Mouse (Mus musculus): ENCODE data around the gene Eif4b. TPM values are rescaled to one million over a fixed set of nuclear protein-coding genes. Genes with fewer than 3 reads are reported as not detected.

The Eif4b gene
- polyA plus RNA-seq, 1 experiment from 2014 or later, result 121 TPM

DNA sequence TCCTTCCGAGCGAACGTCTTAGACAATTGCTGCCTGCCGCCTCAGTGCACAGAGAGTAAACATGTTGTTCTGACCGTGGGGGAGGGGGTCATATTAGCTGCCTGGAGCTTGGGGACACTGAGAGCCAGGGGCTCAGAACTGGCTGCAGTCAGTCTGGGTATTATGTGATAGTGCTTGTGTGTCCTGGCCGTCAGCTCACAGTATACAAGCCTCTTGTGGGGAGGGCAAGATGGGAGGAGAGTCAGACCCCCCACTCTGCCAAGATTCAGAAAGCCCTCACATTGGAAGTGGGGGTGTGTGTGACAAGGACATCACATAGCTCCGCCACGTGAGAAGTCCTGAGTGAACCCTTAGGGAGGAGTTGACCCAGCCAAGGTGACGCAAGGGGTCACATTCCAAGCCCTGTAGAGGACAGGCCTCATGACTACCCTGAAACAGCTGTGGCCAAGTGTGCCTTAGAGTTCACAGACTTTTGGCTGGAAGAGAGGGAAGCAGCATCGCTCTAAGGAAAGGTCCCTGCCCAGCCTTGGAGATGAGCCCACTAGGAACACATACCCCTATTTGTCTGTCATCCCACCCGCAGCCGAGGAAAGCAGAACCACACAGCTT is 30.5 kb downstream of the Eif4b start:
- 18% methylated on average over 12 of the region's 12 CpGs for WGBS

DNA sequence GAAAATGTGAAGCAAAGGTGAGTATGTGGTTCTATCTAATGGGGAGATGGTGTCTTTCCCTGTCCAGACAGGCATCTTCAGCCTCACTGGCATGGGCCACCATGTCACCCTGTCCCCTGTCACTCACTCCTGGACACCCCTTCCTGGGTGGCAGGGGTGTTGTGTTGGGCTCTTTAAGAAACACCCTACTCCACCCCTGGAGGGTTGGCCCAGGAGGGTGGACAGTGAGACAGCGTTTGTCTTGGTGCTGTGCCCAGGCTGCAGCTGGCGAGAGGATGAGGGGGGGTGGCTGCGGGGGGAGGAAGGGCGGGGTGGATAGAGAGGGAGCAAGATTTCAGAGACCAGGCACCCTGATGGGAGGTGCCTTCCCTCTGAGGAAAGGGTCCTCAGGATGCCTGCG is 31.8 kb downstream of the Eif4b start:
- H3K4me1 ChIP-seq (replicated peaks), result peaks cover 88% of the 10 kb centered on the region
- no peaks in the 10 kb centered on the region for H3K9me3 ChIP-seq
- 67% methylated on average over 5 of the region's 5 CpGs for WGBS
- peak overlapping the region; percentile 68 for H3K4me2 ChIP-seq
- H3K4me3 ChIP-seq (replicated peaks), result no peak overlapping the region
- 0 out of 2 replicates have a peak overlapping the region, but pooled peaks have one; percentile 3 for H3K9ac ChIP-seq (replicated peaks)
- no peak for ATAC-seq (ENCODE audit: insufficient number of reproducible peaks, insufficient read depth, low FRiP score, low TSS enrichment, low read depth)
- H3K27me3 ChIP-seq, result peaks cover 22% of the 10 kb centered on the region
- H3K36me3 ChIP-seq, result peaks cover 22% of the 10 kb centered on the region
- peak overlapping the region; percentile 60 for H3K27ac ChIP-seq

More for the DNA sequence above, 30.5 kb downstream of the Eif4b start:
- H3K4me2 ChIP-seq, result peak overlapping the region; percentile 89
- H3K27me3 ChIP-seq, result peaks cover 22% of the 10 kb centered on the region
- peak overlapping the region; percentile 58 for H3K4me3 ChIP-seq (replicated peaks)
- H3K27ac ChIP-seq, result peak overlapping the region; percentile 93
- ATAC-seq (ENCODE audit: insufficient number of reproducible peaks, insufficient read depth, low FRiP score, low TSS enrichment, low read depth), result no peak
- H3K9me3 ChIP-seq, result no peaks in the 10 kb centered on the region
- peaks cover 10% of the 10 kb centered on the region; the same call in 1 of the 2 replicates for H3K36me3 ChIP-seq
- 0 out of 2 replicates have a peak overlapping the region, but pooled peaks have one; percentile 59 for H3K9ac ChIP-seq (replicated peaks)
- peaks cover 97% of the 10 kb centered on the region for H3K4me1 ChIP-seq (replicated peaks)

DNA sequence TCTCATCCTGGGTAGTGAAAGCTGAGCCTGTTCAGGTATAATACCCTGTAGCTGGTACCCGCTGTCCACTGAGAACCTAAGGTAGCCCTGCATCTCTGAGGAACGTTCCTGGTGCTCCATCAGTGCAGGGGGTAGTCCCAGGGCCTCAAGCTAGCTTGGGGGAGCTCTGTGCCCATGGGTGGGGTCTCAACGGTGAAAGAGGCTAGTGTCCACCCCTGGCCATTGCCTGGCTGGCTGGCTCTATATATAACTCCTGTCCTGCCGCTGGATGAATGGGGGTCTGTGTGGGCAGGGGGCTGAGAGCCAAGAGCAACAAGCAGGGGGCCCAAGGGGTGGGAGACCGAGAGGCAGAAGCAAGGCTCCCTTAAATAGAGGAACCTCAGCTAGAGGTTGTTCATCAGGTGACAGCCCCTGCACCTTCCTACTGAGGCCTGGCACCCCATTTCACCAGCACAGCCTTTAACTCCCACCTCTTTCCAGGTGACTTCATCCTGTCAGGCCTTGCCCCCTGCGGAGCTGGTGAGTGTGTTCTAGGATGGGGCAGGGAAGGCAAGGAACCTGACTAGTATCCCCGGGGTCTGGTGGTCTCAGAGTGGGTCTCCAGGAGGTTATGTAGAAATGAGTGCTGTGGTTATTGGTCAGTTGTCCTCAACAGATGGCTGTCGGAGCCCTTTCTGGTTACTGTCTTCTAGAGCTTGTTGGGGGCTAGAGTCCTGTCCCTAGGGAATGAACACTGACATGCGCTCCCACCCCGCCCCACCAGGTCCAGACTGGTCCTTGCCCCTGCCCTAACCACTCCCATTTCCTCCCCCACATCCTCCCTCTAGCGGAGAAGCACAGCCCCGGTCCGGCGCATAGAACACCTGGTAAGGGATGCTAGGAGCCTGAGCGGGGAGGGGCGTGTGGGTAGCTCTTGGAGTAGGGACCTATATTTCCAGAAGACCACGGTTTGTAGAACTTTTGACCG is 32.5 kb downstream of the Eif4b start:
- H3K36me3 ChIP-seq, result peaks cover 29% of the 10 kb centered on the region
- peaks cover 81% of the 10 kb centered on the region for H3K4me1 ChIP-seq (replicated peaks)
- ATAC-seq (ENCODE audit: insufficient number of reproducible peaks, insufficient read depth, low FRiP score, low TSS enrichment, low read depth), result no peak
- H3K27me3 ChIP-seq, result peaks cover 22% of the 10 kb centered on the region
- peak overlapping the region; percentile 41 for H3K4me3 ChIP-seq (replicated peaks)
- no peaks in the 10 kb centered on the region for H3K9me3 ChIP-seq
- H3K4me2 ChIP-seq, result peak overlapping the region; percentile 68
- 25% methylated on average over 18 of the region's 18 CpGs for WGBS
- peak overlapping the region; percentile 55; the same call in 1 of the 2 replicates for H3K9ac ChIP-seq (replicated peaks)
- H3K27ac ChIP-seq, result peak overlapping the region; percentile 73

DNA sequence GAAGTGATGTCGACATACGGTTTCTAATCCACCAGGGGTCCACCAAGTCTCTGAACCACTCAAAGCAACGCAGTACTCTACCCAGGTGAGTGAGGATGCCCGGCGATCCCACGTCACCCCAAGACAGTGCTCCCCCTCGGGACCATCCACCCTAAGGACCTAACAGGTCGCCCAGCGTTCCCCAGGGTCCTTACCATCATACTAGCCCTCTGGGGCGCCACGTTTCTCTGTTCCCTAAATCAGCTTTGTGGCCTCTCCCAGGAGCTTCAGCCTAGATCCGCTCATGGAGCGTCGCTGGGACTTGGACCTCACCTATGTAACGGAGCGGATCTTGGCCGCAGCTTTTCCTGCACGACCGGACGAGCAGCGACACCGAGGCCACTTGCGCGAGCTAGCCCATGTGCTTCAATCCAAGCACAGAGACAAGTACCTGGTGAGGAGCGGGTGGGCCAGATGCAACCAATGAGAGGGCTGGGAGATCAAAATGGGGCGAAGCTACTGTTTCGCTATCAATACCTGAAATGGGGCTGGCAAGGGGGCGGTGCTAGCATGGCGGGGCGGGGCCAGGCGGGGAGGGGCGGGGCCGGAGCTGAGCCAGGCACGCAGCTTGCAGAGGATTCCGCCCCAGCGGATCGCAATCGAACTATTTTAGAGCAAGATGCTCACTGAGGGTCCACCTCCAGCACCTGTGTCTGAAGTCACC is 33.3 kb downstream of the Eif4b start:
- Histone ChIP-seq H3K27ac (peak overlapping the region; percentile 56), H3K9me3 (no peaks in the 10 kb centered on the region), H3K4me3 (replicated peaks) (peak overlapping the region; percentile 41), H3K4me1 (replicated peaks) (peaks cover 72% of the 10 kb centered on the region), H3K36me3 (peaks cover 38% of the 10 kb centered on the region), H3K27me3 (peaks cover 22% of the 10 kb centered on the region), H3K4me2 (peak overlapping the region; percentile 68), H3K9ac (replicated peaks) (peak overlapping the region; percentile 55)
- no peak for ATAC-seq (ENCODE audit: insufficient number of reproducible peaks, insufficient read depth, low FRiP score, low TSS enrichment, low read depth)
- WGBS, result 7% methylated on average over 38 of the region's 38 CpGs

DNA sequence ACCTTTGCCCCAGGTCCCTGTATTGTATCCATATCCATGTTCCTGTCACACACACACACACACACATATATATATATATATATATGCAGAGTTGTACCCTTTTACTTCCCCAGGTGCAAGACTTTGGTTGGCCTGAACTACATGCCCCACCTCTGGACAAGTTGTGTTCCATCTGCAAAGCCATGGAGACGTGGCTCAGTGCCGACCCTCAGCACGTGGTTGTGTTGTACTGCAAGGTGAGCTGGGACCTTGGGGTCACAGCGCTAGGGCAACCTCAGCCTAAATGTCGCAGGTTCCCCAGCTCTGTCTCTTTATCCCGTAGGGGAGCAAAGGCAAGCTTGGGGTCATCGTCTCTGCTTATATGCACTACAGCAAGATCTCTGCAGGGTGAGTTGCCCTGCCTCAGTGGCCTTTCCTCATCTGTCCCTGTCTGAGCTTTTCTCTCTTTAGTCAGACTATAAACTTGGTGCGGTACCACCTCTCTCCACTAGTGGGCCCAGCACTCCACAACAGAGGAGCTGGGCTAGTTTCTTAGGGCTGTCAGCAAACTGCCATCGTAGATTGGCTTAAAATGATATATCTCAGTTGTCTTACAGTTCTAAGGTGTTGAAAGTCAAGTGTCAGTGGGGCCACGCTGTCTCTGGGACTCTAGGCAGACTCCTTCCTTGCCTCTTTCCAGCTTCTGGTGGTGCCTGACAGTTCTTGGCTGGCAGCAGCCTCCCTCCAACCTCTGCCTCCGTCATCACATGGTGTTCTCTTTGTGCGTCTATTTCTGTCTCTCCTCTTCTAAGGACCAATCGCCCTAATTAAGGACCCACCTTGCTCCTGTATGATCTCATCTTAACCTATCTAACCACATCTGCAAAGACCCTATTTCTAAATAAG is 34.4 kb downstream of the Eif4b start:
- H3K9ac ChIP-seq (replicated peaks), result no peak overlapping the region
- no peak for ATAC-seq (ENCODE audit: insufficient number of reproducible peaks, insufficient read depth, low FRiP score, low TSS enrichment, low read depth)
- peak overlapping the region; percentile 68 for H3K4me2 ChIP-seq
- H3K4me3 ChIP-seq (replicated peaks), result peak overlapping the region; percentile 41; the same call in 1 of the 2 replicates
- no peaks in the 10 kb centered on the region for H3K9me3 ChIP-seq
- H3K27ac ChIP-seq, result no peak overlapping the region
- WGBS, result 42% methylated on average over 13 of the region's 13 CpGs
- H3K27me3 ChIP-seq, result peaks cover 22% of the 10 kb centered on the region
- peaks cover 48% of the 10 kb centered on the region for H3K36me3 ChIP-seq
- peaks cover 62% of the 10 kb centered on the region for H3K4me1 ChIP-seq (replicated peaks)

DNA sequence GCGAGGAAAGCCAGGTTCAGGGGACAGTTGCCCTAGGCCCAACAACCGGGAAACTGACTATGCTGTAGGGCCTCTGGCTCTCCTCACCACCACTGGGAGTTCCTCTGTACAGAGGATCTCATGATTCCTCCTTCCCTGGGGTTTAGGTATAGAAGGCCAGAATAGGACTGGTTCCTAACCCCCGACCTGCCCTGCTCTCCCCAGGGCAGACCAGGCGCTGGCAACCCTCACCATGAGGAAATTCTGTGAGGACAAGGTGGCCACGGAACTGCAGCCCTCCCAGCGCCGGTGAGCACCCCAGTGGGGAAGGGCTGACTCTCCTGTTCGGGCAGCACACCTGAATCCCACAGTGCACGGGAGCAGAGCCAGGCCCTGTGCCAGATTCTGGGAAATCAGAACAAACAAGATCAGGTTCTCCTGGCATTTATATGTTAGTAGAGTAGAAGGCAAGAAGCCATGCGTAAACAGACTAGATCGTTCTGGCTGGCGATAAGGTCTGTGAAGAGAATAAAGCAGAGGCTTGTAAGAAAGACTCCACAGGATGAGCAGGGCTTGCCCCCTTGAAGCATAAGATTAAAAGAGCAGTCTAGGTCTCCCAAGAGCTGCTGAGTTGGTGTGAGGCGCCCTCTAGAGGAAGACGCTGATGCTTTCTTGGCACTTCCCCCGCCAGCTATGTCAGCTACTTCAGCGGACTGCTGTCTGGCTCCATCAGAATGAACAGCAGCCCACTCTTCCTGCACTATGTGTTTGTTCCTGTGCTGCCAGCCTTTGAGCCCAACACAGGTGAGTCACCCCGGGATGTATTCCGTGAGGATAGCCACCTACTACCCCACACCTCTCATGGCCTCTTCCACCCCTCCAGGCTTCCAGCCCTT is 35.3 kb downstream of the Eif4b start:
- 57% methylated on average over 18 of the region's 18 CpGs for WGBS
- H3K27me3 ChIP-seq, result peaks cover 22% of the 10 kb centered on the region
- peaks cover 56% of the 10 kb centered on the region for H3K36me3 ChIP-seq
- H3K9me3 ChIP-seq, result no peaks in the 10 kb centered on the region
- no peak for ATAC-seq (ENCODE audit: insufficient number of reproducible peaks, insufficient read depth, low FRiP score, low TSS enrichment, low read depth)
- H3K4me1 ChIP-seq (replicated peaks), result peaks cover 53% of the 10 kb centered on the region
- no peak overlapping the region; the same call in 1 of the 2 replicates for H3K9ac ChIP-seq (replicated peaks)
- H3K4me3 ChIP-seq (replicated peaks), result no peak overlapping the region
- H3K27ac ChIP-seq, result no peak overlapping the region
- H3K4me2 ChIP-seq, result 0 out of 2 replicates have a peak overlapping the region, but pooled peaks have one; percentile 7

DNA sequence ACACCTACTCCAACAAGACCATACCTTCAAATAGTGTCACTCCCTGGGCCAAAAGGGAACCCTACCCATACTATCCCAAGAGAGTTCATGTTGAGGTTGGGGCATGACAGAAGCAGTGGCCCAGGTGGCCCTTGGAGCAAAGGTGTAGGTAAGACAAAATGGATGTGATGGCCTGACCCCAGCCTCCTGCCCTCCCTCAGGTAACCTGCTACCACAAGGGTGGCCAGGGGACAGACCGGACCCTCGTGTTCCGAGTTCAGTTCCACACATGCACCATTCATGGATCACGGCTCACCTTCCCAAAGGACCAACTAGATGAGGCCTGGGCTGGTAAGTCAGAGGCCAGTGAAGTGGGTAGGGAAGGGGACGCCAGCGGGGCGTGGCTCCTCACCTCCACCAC is 36.7 kb downstream of the Eif4b start:
- no peak for ATAC-seq (ENCODE audit: insufficient number of reproducible peaks, insufficient read depth, low FRiP score, low TSS enrichment, low read depth)
- WGBS, result 95% methylated on average over 7 of the region's 7 CpGs
- H3K4me3 ChIP-seq (replicated peaks), result no peak overlapping the region
- H3K4me2 ChIP-seq, result no peak overlapping the region
- no peak overlapping the region for H3K9ac ChIP-seq (replicated peaks)
- peaks cover 39% of the 10 kb centered on the region for H3K4me1 ChIP-seq (replicated peaks)
- H3K27me3 ChIP-seq, result peaks cover 22% of the 10 kb centered on the region
- no peaks in the 10 kb centered on the region for H3K9me3 ChIP-seq
- H3K36me3 ChIP-seq, result peaks cover 68% of the 10 kb centered on the region
- H3K27ac ChIP-seq, result no peak overlapping the region

DNA sequence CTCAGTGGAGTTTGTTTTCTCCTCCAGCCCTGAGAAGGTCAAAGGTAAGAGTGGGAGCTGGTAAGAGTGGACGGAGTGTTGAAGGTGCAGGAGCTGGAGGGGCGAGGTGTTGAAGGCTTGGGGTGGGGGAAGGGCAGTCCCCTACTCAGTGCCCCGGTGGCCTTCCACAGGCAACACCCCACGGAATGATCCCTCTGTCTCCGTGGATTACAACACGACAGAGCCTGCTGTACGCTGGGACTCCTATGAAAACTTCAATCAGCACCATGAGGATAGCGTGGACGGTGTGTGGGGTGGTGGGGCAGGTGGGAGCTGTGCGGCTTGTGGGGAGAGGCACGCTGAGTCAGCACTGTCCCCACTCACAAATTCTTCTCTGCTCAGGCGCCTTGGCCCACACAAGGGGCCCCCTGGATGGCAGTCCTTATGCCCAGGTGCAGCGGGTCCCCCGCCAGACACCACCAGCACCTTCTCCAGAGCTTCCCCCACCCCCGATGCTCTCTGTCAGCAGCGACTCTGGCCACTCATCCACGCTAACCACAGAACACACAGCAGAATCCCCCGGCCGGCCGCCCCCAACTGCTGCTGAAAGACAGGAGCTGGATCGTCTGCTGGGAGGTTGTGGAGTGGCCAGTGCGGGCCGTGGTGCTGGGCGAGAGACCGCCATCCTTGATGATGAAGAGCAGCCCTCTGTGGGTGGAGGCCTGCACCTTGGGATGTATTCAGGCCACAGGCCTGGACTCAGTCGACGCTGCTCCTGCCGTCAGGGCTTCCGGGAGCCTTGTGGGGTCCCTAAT is 37.3 kb downstream of the Eif4b start:
- ATAC-seq (ENCODE audit: insufficient number of reproducible peaks, insufficient read depth, low FRiP score, low TSS enrichment, low read depth), result no peak
- H3K27me3 ChIP-seq, result peaks cover 16% of the 10 kb centered on the region
- no peak overlapping the region for H3K4me2 ChIP-seq
- H3K4me3 ChIP-seq (replicated peaks), result no peak overlapping the region
- H3K36me3 ChIP-seq, result peaks cover 74% of the 10 kb centered on the region
- peaks cover 33% of the 10 kb centered on the region for H3K4me1 ChIP-seq (replicated peaks)
- H3K27ac ChIP-seq, result no peak overlapping the region
- no peak overlapping the region for H3K9ac ChIP-seq (replicated peaks)
- no peaks in the 10 kb centered on the region for H3K9me3 ChIP-seq
- 78% methylated on average over 29 of the region's 29 CpGs for WGBS

DNA sequence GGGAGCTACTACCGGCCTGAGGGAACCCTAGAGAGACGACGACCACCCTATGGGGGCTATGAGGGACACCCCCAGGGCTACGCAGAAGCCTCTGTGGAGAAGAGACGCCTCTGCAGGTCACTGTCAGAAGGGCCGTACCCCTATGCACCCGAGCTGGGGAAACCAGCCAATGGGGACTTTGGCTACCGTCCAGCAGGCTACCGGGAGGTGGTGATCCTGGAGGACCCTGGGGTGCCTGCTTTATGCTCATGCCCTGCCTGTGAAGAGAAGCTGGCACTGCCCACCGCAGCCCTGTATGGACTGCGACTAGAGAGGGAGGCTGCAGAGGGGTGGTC is 37.9 kb downstream of the Eif4b start:
- H3K9ac ChIP-seq (replicated peaks), result no peak overlapping the region
- 89% methylated on average over 11 of the region's 11 CpGs for WGBS
- H3K4me2 ChIP-seq, result no peak overlapping the region
- no peak overlapping the region for H3K4me3 ChIP-seq (replicated peaks)
- no peak overlapping the region for H3K27ac ChIP-seq
- H3K27me3 ChIP-seq, result peaks cover 10% of the 10 kb centered on the region
- no peaks in the 10 kb centered on the region for H3K9me3 ChIP-seq
- ATAC-seq (ENCODE audit: insufficient number of reproducible peaks, insufficient read depth, low FRiP score, low TSS enrichment, low read depth), result no peak
- peaks cover 27% of the 10 kb centered on the region for H3K4me1 ChIP-seq (replicated peaks)
- peaks cover 80% of the 10 kb centered on the region for H3K36me3 ChIP-seq

All from limb, embryonic 12.5 days (tissue).